Mouse (Mus musculus) midbrain, embryonic 11.5 days (tissue): ENCODE results near the gene Irgm1. TPM values are rescaled to one million over a fixed set of nuclear protein-coding genes. Genes with fewer than 3 reads are reported as not detected.

ENCODE experiments used
- ATAC-seq: fragments of 200-750 bp; cut with Nextera tagmentation; 2 replicates; pipeline ENCODE4 v1.8.0; 2017; ENCODE audit warnings: moderate TSS enrichment, moderate library complexity; ENCODE audit not compliant: low FRiP score
- DNase-seq: peaks from one replicate; pipeline ENCODE4 v3.0.0; 2015; ENCODE audit warnings: low spot score; ENCODE audit errors: missing footprints
- H3K27ac ChIP-seq: fragments of 300-500 bp; sonication (generic); 2 replicates; pipeline ENCODE4 v1.5.1; 2014; ENCODE audit warnings: low read depth, low read length
- H3K27me3 ChIP-seq: fragments of 300-500 bp; sonication (generic); 2 replicates; pipeline ENCODE4 v1.6.1; 2014; ENCODE audit warnings: mild to moderate bottlenecking, low read length, moderate library complexity, mixed read lengths; ENCODE audit not compliant: control insufficient read depth, insufficient read depth
- H3K36me3 ChIP-seq: fragments of 300-500 bp; sonication (generic); 2 replicates; pipeline ENCODE4 v1.6.1; 2014; ENCODE audit warnings: mild to moderate bottlenecking, low read length, moderate library complexity, mixed read lengths; ENCODE audit not compliant: control insufficient read depth, insufficient read depth
- H3K4me1 ChIP-seq: fragments of 300-500 bp; sonication (generic); 2 replicates; pipeline ENCODE4 v1.6.1; 2014; ENCODE audit warnings: low read length; ENCODE audit not compliant: control insufficient read depth, insufficient read depth
- H3K4me2 ChIP-seq: fragments of 300-500 bp; sonication (generic); 2 replicates; pipeline ENCODE4 v1.6.1; 2014; ENCODE audit warnings: mild to moderate bottlenecking, moderate library complexity
- H3K4me3 ChIP-seq: fragments of 300-500 bp; sonication (generic); 2 replicates; pipeline ENCODE4 v1.5.1; 2014; ENCODE audit warnings: low read depth, low read length
- H3K9ac ChIP-seq: fragments of 300-500 bp; sonication (generic); 2 replicates; pipeline ENCODE4 v1.6.1; 2014; ENCODE audit warnings: low read length
- H3K9me3 ChIP-seq: fragments of 300-500 bp; sonication (generic); 2 replicates; pipeline ENCODE4 v1.6.1; 2016; ENCODE audit warnings: low read length; ENCODE audit not compliant: control insufficient read depth
- WGBS: fragments of 180-500 bp; shearing (Covaris S2); extraction: QIAGEN DNeasy Blood & Tissue Kit; methylation state at CpG from one replicate; pipeline ENCODE4 v1.1.7; 2014; 5-methylcytosine and 5-hydroxymethylcytosine counted together
- polyA plus RNA-seq: library from polyadenylated mRNA; unstranded; fragments of >200 nt; fragmentation: Nextera tagmentation; extraction: Ambion mirVana; gene quantifications from 2 replicates; pipeline ENCODE4 v1.2.1, GENCODE M21; 2014

The Irgm1 gene
- polyA plus RNA-seq, 1 experiment from 2014 or later = 2.2 TPM

DNA sequence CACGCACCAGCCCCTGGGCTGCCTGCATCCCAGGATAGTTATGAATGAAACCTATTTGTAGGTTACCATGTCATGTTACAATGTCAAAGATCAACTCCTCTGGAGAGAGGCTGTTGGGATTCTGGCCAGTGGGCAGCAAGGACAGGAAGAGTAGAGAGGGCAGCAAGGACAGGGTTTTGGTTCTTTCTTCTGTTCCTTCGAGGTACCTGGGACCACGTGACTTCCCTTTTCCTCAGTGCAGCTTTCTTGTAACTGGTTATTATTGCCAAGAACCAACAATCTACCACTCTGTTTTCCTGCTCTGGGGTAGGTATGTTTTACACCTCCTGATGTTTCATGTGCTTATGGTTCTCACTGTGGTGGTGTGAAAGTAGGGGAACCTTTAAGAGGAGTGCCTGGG, 7.7 kb downstream of the Irgm1 start:
- no peaks in the 10 kb centered on the region for H3K36me3 ChIP-seq
- H3K9ac ChIP-seq = no peak overlapping the region
- no peak overlapping the region for H3K4me2 ChIP-seq
- no peaks in the 10 kb centered on the region; the same call in 1 of the 2 replicates for H3K27me3 ChIP-seq
- DNase-seq (no peak), ATAC-seq (no peak)
- H3K9me3 ChIP-seq = no peaks in the 10 kb centered on the region
- no peaks in the 10 kb centered on the region; the same call in 1 of the 2 replicates for H3K4me1 ChIP-seq
- H3K4me3 ChIP-seq = no peak overlapping the region
- no peak overlapping the region for H3K27ac ChIP-seq
- WGBS = 92% methylated on average over 3 of the region's 3 CpGs

- 78% methylated on average over 1 of the region's 1 CpGs for whole genome bisulfite sequencing
- Histone ChIP-seq H3K4me1 (peaks cover 3% of the 10 kb centered on the region), H3K27ac (no peak overlapping the region), H3K4me3 (no peak overlapping the region), H3K9me3 (no peaks in the 10 kb centered on the region), H3K27me3 (no peaks in the 10 kb centered on the region; the same call in none of the 2 replicates), H3K36me3 (no peaks in the 10 kb centered on the region), H3K9ac (no peak overlapping the region), H3K4me2 (no peak overlapping the region)
- DNase-seq = peak; percentile 53
- no peak for ATAC-seq
Measured at GRCm38 (mm10) chr11:48862784-48863319, 8.6 kb downstream of the Irgm1 start.

- no peak overlapping the region for H3K27ac ChIP-seq
- no peaks in the 10 kb centered on the region for H3K9me3 ChIP-seq
- H3K4me1 ChIP-seq = peaks cover 6% of the 10 kb centered on the region
- DNase-seq = peak; percentile 98
- H3K4me3 ChIP-seq = no peak overlapping the region; the same call in 1 of the 2 replicates
- H3K4me2 ChIP-seq = peak overlapping the region; percentile 45
- no peak overlapping the region for H3K9ac ChIP-seq
- no peaks in the 10 kb centered on the region for H3K36me3 ChIP-seq
- ATAC-seq = no peak
- under 1% methylated on average over 6 of the region's 6 CpGs for WGBS
- H3K27me3 ChIP-seq = no peaks in the 10 kb centered on the region; the same call in none of the 2 replicates
Measured at GRCm38 (mm10) chr11:48859014-48859413, 12.5 kb downstream of the Irgm1 start.

DNA sequence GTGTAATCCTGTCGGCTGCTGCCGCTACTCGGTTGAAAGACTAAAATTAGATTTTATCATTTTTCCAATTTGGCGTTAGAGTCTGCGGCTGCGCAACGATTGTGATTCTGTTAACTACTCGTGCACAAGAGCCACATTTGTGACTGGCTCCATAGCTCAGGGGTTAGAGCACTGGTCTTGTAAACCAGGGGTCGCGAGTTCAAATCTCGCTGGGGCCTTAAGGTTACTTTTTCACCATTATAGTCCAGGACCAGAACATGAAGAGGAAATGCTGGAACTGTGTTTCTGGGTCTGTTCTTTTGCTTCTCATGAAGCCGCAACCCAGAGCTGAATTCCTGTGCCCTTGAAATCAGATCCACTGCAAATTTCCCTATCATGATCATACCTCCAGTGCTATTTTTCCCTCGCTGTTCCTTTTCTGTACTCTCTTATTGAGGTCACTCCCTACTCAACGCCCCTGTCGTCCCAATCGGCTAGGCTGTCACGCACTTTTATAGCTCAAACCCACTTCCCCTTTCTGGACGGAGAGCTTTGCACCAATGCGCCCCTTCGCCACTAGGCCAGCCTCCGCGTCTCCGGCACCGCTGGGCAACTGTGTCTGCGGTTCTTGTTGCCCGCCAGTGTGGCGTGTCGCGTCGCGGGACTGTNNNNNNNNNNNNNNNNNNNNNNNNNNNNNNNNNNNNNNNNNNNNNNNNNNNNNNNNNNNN, 17.9 kb downstream of the Irgm1 start:
- H3K9ac ChIP-seq = peak overlapping the region; percentile 52

GRCm38 (mm10) chr11:48852624-48853473, 18.6 kb downstream of the Irgm1 start:
- no peak for DNase-seq
- H3K36me3 ChIP-seq = no peaks in the 10 kb centered on the region
- H3K27me3 ChIP-seq = no peaks in the 10 kb centered on the region

More for the DNA sequence above, 17.9 kb downstream of the Irgm1 start:
- H3K27me3 ChIP-seq = no peaks in the 10 kb centered on the region; the same call in 1 of the 2 replicates
- no peaks in the 10 kb centered on the region for H3K36me3 ChIP-seq
- DNase-seq (peak; percentile 99), ATAC-seq (peak; percentile 79)
- peak overlapping the region; percentile 87 for H3K4me2 ChIP-seq
- peak overlapping the region; percentile 51 for H3K4me3 ChIP-seq
- peaks cover 4% of the 10 kb centered on the region for H3K4me1 ChIP-seq
- H3K27ac ChIP-seq = no peak overlapping the region
- under 1% methylated on average over 31 of the region's 31 CpGs for WGBS
- H3K9me3 ChIP-seq = no peaks in the 10 kb centered on the region

DNA sequence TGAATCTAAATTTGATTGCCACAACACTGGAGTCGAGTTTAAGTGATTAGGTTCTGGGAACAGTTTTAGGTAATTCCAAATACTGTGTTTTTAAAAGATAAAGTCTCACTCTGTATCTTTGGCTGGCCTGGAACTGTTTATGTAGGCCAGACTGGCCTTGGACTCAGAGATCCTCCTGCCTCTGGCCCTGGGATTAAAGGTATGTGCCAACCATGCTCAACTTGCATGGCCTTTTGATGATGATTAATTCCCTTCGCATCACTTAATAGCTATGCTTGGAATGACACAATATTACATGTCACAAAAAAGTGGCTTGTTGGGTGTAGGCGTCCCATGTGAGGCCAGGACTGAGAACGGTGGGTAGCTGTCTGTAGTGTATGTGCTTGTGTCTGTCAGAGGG, 19.3 kb downstream of the Irgm1 start:
- Histone ChIP-seq H3K36me3 (no peaks in the 10 kb centered on the region), H3K9me3 (no peaks in the 10 kb centered on the region), H3K4me3 (no peak overlapping the region), H3K4me1 (peaks cover 3% of the 10 kb centered on the region; the same call in 1 of the 2 replicates), H3K27me3 (no peaks in the 10 kb centered on the region), H3K4me2 (no peak overlapping the region), H3K27ac (no peak overlapping the region), H3K9ac (no peak overlapping the region)
- ATAC-seq (no peak), DNase-seq (no peak)
- 75% methylated on average over 4 of the region's 4 CpGs for WGBS

More at GRCm38 (mm10) chr11:48852624-48853473, 18.6 kb downstream of the Irgm1 start:
- WGBS = 8% methylated on average over 23 of the region's 23 CpGs
- no peaks in the 10 kb centered on the region for H3K9me3 ChIP-seq
- peak overlapping the region; percentile 87 for H3K4me2 ChIP-seq
- peaks cover 3% of the 10 kb centered on the region; the same call in 1 of the 2 replicates for H3K4me1 ChIP-seq
- peak; percentile 47 for ATAC-seq
- no peak overlapping the region for H3K27ac ChIP-seq
- H3K9ac ChIP-seq = peak overlapping the region; percentile 52
- H3K4me3 ChIP-seq = peak overlapping the region; percentile 51

- Histone ChIP-seq H3K4me3 (no peak overlapping the region), H3K27ac (no peak overlapping the region), H3K9me3 (no peaks in the 10 kb centered on the region), H3K9ac (no peak overlapping the region), H3K4me2 (no peak overlapping the region), H3K27me3 (no peaks in the 10 kb centered on the region), H3K4me1 (peaks cover 3% of the 10 kb centered on the region; the same call in 1 of the 2 replicates), H3K36me3 (no peaks in the 10 kb centered on the region)
- 87% methylated on average over 4 of the region's 4 CpGs for WGBS
- peak; percentile 62 for DNase-seq
- no peak for ATAC-seq
Measured at GRCm38 (mm10) chr11:48851270-48851995, 20.1 kb downstream of the Irgm1 start.

- no peak overlapping the region for H3K27ac ChIP-seq
- no peaks in the 10 kb centered on the region for H3K9me3 ChIP-seq
- H3K27me3 ChIP-seq = no peaks in the 10 kb centered on the region
- no peak overlapping the region for H3K4me3 ChIP-seq
- H3K4me1 ChIP-seq = peaks cover 3% of the 10 kb centered on the region; the same call in 1 of the 2 replicates
- ATAC-seq (no peak), DNase-seq (peak; percentile 37)
- no peak overlapping the region for H3K4me2 ChIP-seq
- WGBS = 72% methylated on average over 2 of the region's 2 CpGs
- no peaks in the 10 kb centered on the region for H3K36me3 ChIP-seq
- H3K9ac ChIP-seq = no peak overlapping the region
Measured at GRCm38 (mm10) chr11:48850240-48850639, 21.2 kb downstream of the Irgm1 start.
